Mouse (Mus musculus) central nervous system, embryonic 11.5 days (tissue): ENCODE data around the gene D630036H23Rik. TPM values are rescaled to one million over a fixed set of nuclear protein-coding genes. Genes with fewer than 3 reads are reported as not detected.

ENCODE experiments used
- polyA plus RNA-seq: library from polyadenylated mRNA; depleted of rRNA; stranded (reverse); fragments of >200 nt; gene quantifications from 2 replicates; pipeline ENCODE4 v1.2.3, GENCODE M21; 2012; rRNA removed

D630036H23Rik gene
- 0.56 and 0.61 TPM in 2 replicates for polyA plus RNA-seq

DNA sequence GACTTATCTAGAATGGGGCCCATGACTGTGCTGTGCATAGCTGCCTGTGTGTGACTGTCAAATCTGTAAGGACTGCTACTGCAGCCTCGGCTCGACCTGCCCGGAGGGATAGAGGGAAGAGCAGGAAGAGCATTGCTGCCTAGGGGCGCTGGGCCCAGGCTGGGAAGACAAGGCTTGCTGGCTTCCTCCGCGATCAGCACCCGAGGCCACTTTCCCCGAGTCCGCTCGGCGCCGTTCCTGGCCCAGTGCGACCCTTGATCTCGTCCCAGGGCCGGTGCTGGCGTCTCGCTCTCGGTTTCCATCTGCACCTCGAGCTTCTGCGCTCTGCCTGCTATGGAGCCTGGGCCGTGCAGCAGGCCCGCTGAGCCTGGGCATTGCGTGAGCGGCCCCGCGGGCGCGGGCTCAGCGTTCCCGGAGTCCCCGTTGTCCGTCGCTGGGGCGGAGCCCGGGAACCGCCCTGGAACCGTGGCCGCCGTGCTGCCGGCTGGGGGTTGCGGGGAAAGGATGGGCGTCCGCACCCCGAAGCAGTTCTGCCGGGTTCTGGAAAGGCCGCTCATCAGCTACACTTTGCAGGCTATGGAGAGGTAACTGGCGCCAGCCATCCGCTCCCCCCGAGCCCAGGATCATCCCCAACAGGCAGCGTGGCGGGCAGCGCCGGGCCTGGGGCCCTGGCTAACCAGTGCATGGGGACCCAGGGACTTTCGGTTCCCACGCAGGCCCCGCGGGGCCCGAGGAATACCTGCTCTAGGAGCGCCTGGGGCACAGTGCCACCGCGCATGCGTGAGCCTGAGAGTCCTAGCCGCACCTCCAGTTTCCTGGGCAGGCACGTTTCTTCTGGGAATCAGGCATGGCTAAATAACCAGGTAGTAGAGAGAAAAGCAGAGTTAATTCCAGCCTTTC lies at the start of gene D630036H23Rik, which contains the start of gene Ispd:
TSS of gene D630036H23Rik (minus strand) at position 741 of the 900 bp plus-strand sequence.
TSS of gene Ispd (plus strand) at position 10 of the 900 bp plus-strand sequence.

Other genes starting within 250 kb of the D630036H23Rik start
- 20.1 and 20.8 TPM in 2 replicates for gene Ankmy2, start 225.1 kb downstream of the D630036H23Rik start, polyA plus RNA-seq
- 164 and 169 TPM in 2 replicates for gene Bzw2, start 224.1 kb downstream of the D630036H23Rik start, polyA plus RNA-seq
- gene Lrrc72, start 128.8 kb downstream of the D630036H23Rik start, polyA plus RNA-seq = not detected in 2 replicates
- gene Sostdc1, start 68.0 kb downstream of the D630036H23Rik start, polyA plus RNA-seq = 2.7 and 8.9 TPM in 2 replicates
- gene Ispd, start 731 bp downstream of the D630036H23Rik start, polyA plus RNA-seq = 3.1 and 4.1 TPM in 2 replicates